Mouse (Mus musculus): ENCODE measurements at regions not wholly inside any gene's neighbourhood (a gene's known extent, or its start where the extent isn't known, plus 50 kb on each side); places are given as distances from the start of the nearest gene placed in this dataset.
A peak's percentile ranks its signal among the peaks of the same experiment; 100 is the strongest.

GRCm38 (mm10) chr13:118886339-118886810, 216.8 kb downstream of the Fgf10 start:
- Histone ChIP-seq H3K27ac (ENCODE audit: insufficient read depth, low read depth) (peak overlapping the region; percentile 73), H3K9ac (ENCODE audit: insufficient read depth, low read depth) (peak overlapping the region; percentile 56; the same call in 1 of the 2 replicates), H3K79me2 (replicated peaks; ENCODE audit: control insufficient read depth, extremely low read depth, insufficient read depth, poor library complexity, severe bottlenecking) (no peaks in the 10 kb centered on the region), H3K4me2 (ENCODE audit: insufficient read depth, low read depth, poor library complexity, severe bottlenecking) (peak overlapping the region; percentile 96), H3K4me1 (ENCODE audit: control insufficient read depth in 1 of 2, insufficient read depth in 2 of 2) (peaks cover 5 to 29% of the 10 kb centered on the region in 2 experiments), H3K27me3 (replicated peaks) (no peaks in the 10 kb centered on the region), H3K9me3 (replicated peaks; ENCODE audit: low read length) (no peaks in the 10 kb centered on the region), H3K36me3 (replicated peaks in 1 of 2; ENCODE audit: control insufficient read depth in 1 of 2, insufficient read depth in 1 of 2, low read length in 1 of 2) (no peaks in the 10 kb centered on the region), H3K4me3 (replicated peaks in 1 of 3; ENCODE audit: low read depth in 2 of 3, low read length in 2 of 3, poor library complexity in 1 of 3) (no peak overlapping the region)
- DNase-seq (ENCODE audit: extremely low read depth): peak; percentile 90
- in situ Hi-C loops (cut with MboI; ENCODE audit: low pct_ligation_motif_present, low pct_unique_long_range_greater_than_20kb, low sequenced_read_pairs) (no loop called here), dilution Hi-C loops (cut with MboI; ENCODE audit: extremely low pct_ligation_motif_present, extremely low pct_unique_long_range_greater_than_20kb, low sequenced_read_pairs) (no loop called here)
- peak; percentile 40; the same call in 1 of the 2 replicates for TF ChIP-seq JUND (conservative IDR thresholded peaks at IDR 0.05; ENCODE audit: low read depth, low read length)
- TF ChIP-seq GABPA (IDR thresholded peaks at IDR 0.05; ENCODE audit: insufficient replicate concordance, low read depth, low read length): no peak
- TF ChIP-seq ZKSCAN1 (IDR thresholded peaks at IDR 0.05; ENCODE audit: borderline replicate concordance, low read depth, low read length): no peak
- TF ChIP-seq RCOR1 (conservative IDR thresholded peaks at IDR 0.05; ENCODE audit: low read depth, low read length): peak; percentile 70; the same call in 1 of the 2 replicates
- TF ChIP-seq NELFE (IDR thresholded peaks at IDR 0.05; ENCODE audit: low read depth, low read length): no peak
- no peak for TF ChIP-seq SIN3A (IDR thresholded peaks at IDR 0.05; ENCODE audit: low read length)
- peak; percentile 46; the same call in 1 of the 2 replicates for TF ChIP-seq JUN (IDR thresholded peaks at IDR 0.05; ENCODE audit: insufficient read depth, low read depth, low read length)
- peak; percentile 70 for TF ChIP-seq ZNF384 (IDR thresholded peaks at IDR 0.05; ENCODE audit: low read depth, low read length)
- peak; percentile 83 for TF ChIP-seq ETS1 (conservative IDR thresholded peaks at IDR 0.05; ENCODE audit: low read depth, low read length)
- TF ChIP-seq E2F4 (IDR thresholded peaks at IDR 0.05; ENCODE audit: insufficient replicate concordance, low read depth, low read length): no peak
- TF ChIP-seq SMC3 (IDR thresholded peaks at IDR 0.05; ENCODE audit: low read depth, low read length): no peak; the same call in 1 of the 2 replicates
- 0 out of 2 replicates have a peak, but pooled peaks have one; percentile 10 for TF ChIP-seq MAFK (IDR thresholded peaks at IDR 0.05; ENCODE audit: insufficient replicate concordance, low read length)
- no peak for TF ChIP-seq HCFC1 (IDR thresholded peaks at IDR 0.05; ENCODE audit: low read depth, low read length)
- TF ChIP-seq POLR2A (IDR thresholded peaks at IDR 0.05; ENCODE audit: low read depth, low read length): no peak
- TF ChIP-seq RAD21 (IDR thresholded peaks at IDR 0.05; ENCODE audit: low read depth, low read length): peak; percentile 23
- no peak; the same call in 1 of the 2 replicates for TF ChIP-seq CHD1 (IDR thresholded peaks at IDR 0.05; ENCODE audit: low read depth, low read length)
- no peak for TF ChIP-seq MXI1 (IDR thresholded peaks at IDR 0.05; ENCODE audit: low read depth, low read length)
- no peak for TF ChIP-seq ZMIZ1 (IDR thresholded peaks at IDR 0.05; ENCODE audit: low read depth, low read length)
- TF ChIP-seq BHLHE40 (IDR thresholded peaks at IDR 0.05; ENCODE audit: low read depth, low read length): peak; percentile 17; the same call in 1 of the 2 replicates
- TF ChIP-seq USF2 (conservative IDR thresholded peaks at IDR 0.05; ENCODE audit: low read depth, low read length): no peak
- TF ChIP-seq MAX (IDR thresholded peaks at IDR 0.05; ENCODE audit: low read length): no peak
- TF ChIP-seq MAZ (IDR thresholded peaks at IDR 0.05; ENCODE audit: low read depth, low read length): peak; percentile 88
- TF ChIP-seq MYC (IDR thresholded peaks at IDR 0.05; ENCODE audit: low read depth, low read length): peak; percentile 59
- peak; percentile 77 for TF ChIP-seq CHD2 (IDR thresholded peaks at IDR 0.05; ENCODE audit: low read length)
- 0 out of 2 replicates have a peak, but pooled peaks have one; percentile 42 for TF ChIP-seq TBP (conservative IDR thresholded peaks at IDR 0.05; ENCODE audit: low read depth, low read length)
- no peak for TF ChIP-seq KAT2A (IDR thresholded peaks at IDR 0.05; ENCODE audit: insufficient replicate concordance, low read length)
- peak; percentile 94 for TF ChIP-seq IRF4 (IDR thresholded peaks at IDR 0.05; ENCODE audit: low read depth, low read length)
- no peak for TF ChIP-seq ZC3H11A (IDR thresholded peaks at IDR 0.05; ENCODE audit: low read depth, low read length)
- TF ChIP-seq CTCF (conservative IDR thresholded peaks at IDR 0.05 in 1 of 2, IDR thresholded peaks at IDR 0.05 in 1 of 2; ENCODE audit: low read depth in 2 of 2, low read length in 2 of 2): no peak
- 0 out of 2 replicates have a peak, but pooled peaks have one; percentile 29 for TF ChIP-seq NRF1 (IDR thresholded peaks at IDR 0.05; ENCODE audit: low read depth, low read length)
- no peak for TF ChIP-seq POLR2AphosphoS2 (IDR thresholded peaks at IDR 0.05; ENCODE audit: low read depth, low read length)
- TF ChIP-seq MEF2A (IDR thresholded peaks at IDR 0.05; ENCODE audit: borderline replicate concordance, low read depth, low read length): peak; percentile 94
- peak; percentile 94 for TF ChIP-seq TCF12 (IDR thresholded peaks at IDR 0.05; ENCODE audit: low read depth, low read length)
- TF ChIP-seq ELF1 (IDR thresholded peaks at IDR 0.05; ENCODE audit: low read depth, low read length): no peak
- TF ChIP-seq UBTF (IDR thresholded peaks at IDR 0.05; ENCODE audit: low read depth, low read length): no peak
- no peak for TF ChIP-seq USF1 (IDR thresholded peaks at IDR 0.05; ENCODE audit: low read depth, low read length)
- peak; percentile 87 for TF ChIP-seq EP300 (IDR thresholded peaks at IDR 0.05; ENCODE audit: low read length)
- no peak for TF ChIP-seq PAX5 (IDR thresholded peaks at IDR 0.05; ENCODE audit: low read length)
